Mouse (Mus musculus) kidney, adult 2 months (tissue): ENCODE measurements at regions not wholly inside any gene's neighbourhood (a gene's known extent, or its start where the extent isn't known, plus 50 kb on each side); places are given as distances from the start of the nearest gene placed in this dataset.

Source experiments
- DNase-seq: peaks from one replicate; pipeline ENCODE4 v3.0.0; 2021
- H3K27ac ChIP-seq: fragments of 200-500 bp; 2 replicates; pipeline ENCODE4 v1.5.1; 2012; ENCODE audit warnings: low read depth, low read length, control low read depth, inconsistent platforms; ENCODE audit not compliant: insufficient read depth
- H3K27me3 ChIP-seq: fragments of 200-500 bp; replicated peaks from 2 replicates; pipeline ENCODE4 v1.6.1; 2012; ENCODE audit warnings: mild to moderate bottlenecking, moderate library complexity, low read length, inconsistent platforms; ENCODE audit not compliant: control insufficient read depth, insufficient read depth
- H3K36me3 ChIP-seq: fragments of 200-500 bp; 2 replicates; pipeline ENCODE4 v1.6.1; 2012; ENCODE audit warnings: mild to moderate bottlenecking, moderate library complexity, low read length, inconsistent platforms; ENCODE audit not compliant: control insufficient read depth, insufficient read depth
- H3K4me1 ChIP-seq: fragments of 200-500 bp; 2 replicates; pipeline ENCODE4 v1.6.1; 2011; ENCODE audit warnings: low read length; ENCODE audit not compliant: control insufficient read depth, insufficient read depth
- H3K4me3 ChIP-seq: fragments of 200-500 bp; 2 replicates; pipeline ENCODE4 v1.5.1; 2011; ENCODE audit warnings: mild to moderate bottlenecking, low read depth, low read length, control low read depth; ENCODE audit not compliant: insufficient read depth
- CTCF ChIP-seq: fragments of 200-500 bp; conservative IDR thresholded peaks from 2 replicates; pipeline ENCODE4 v1.5.1; 2011; ENCODE audit warnings: low read depth, mild to moderate bottlenecking, control low read depth, low read length, moderate library complexity, mixed read lengths; ENCODE audit not compliant: insufficient read depth, insufficient read length
- POLR2A ChIP-seq: fragments of 200-500 bp; IDR thresholded peaks from one replicate; pipeline ENCODE4 v1.6.1; 2011; ENCODE audit warnings: low read depth, low read length, control low read depth
- WGBS: fragments of 180-500 bp; shearing (Covaris S2); methylation state at CpG from one replicate; pipeline ENCODE4 v1.1.7; 2018; 5-methylcytosine and 5-hydroxymethylcytosine counted together

- 69% methylated on average over 2 of the region's 2 CpGs for WGBS
- TF ChIP-seq POLR2A, result no peak
- no peak for TF ChIP-seq CTCF
- DNase-seq, result no peak
- H3K27ac ChIP-seq, result no peak overlapping the region
- H3K4me1 ChIP-seq, result no peaks in the 10 kb centered on the region
- H3K4me3 ChIP-seq, result no peak overlapping the region
- no peaks in the 10 kb centered on the region for H3K27me3 ChIP-seq
- no peaks in the 10 kb centered on the region for H3K36me3 ChIP-seq
These were observed 418.0 kb upstream of the 9430069I07Rik start for GRCm38 (mm10) chr15:34775714-34776113.

GRCm38 (mm10) chr15:34751746-34752145 lies 394.1 kb upstream of the 9430069I07Rik start:
- Histone ChIP-seq H3K27me3 (no peaks in the 10 kb centered on the region), H3K36me3 (no peaks in the 10 kb centered on the region), H3K27ac (no peak overlapping the region), H3K4me1 (no peaks in the 10 kb centered on the region), H3K4me3 (no peak overlapping the region)
- no peak for DNase-seq
- no peak for TF ChIP-seq CTCF
- 70% methylated on average over 2 of the region's 2 CpGs for WGBS

GRCm38 (mm10) chr15:34751021-34751420 lies 393.3 kb upstream of the 9430069I07Rik start:
- Histone ChIP-seq H3K4me3 (no peak overlapping the region), H3K27me3 (no peaks in the 10 kb centered on the region), H3K27ac (no peak overlapping the region), H3K36me3 (no peaks in the 10 kb centered on the region), H3K4me1 (no peaks in the 10 kb centered on the region)
- TF ChIP-seq CTCF (no peak), POLR2A (no peak)
- DNase-seq, result no peak
- WGBS, result 74% methylated on average over 2 of the region's 2 CpGs

DNA sequence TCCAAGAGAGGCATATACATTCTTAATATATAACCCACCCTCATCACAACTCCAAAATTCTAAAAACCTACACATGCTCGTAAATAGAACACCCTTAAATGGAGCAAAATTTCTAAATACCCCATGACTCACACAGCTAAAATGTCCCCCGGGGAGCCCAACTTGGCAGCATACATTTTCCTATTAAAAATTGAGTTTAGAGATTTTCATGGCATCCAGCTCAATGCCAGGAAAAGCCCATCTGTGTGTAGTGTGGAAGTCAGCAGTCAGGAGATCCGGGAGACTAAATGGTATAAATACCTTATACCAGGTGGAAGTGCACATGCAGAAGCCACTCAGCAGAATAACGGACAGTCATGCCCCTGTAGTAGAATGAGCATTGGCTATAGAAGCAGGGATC lies 389.4 kb upstream of the 9430069I07Rik start:
- Histone ChIP-seq H3K27me3 (no peaks in the 10 kb centered on the region), H3K36me3 (no peaks in the 10 kb centered on the region), H3K27ac (no peak overlapping the region), H3K4me1 (no peaks in the 10 kb centered on the region), H3K4me3 (no peak overlapping the region)
- no peak for DNase-seq
- TF ChIP-seq POLR2A (no peak), CTCF (no peak)
- 76% methylated on average over 4 of the region's 4 CpGs for WGBS

- DNase-seq, result peak; percentile 54
- peak; percentile 85 for TF ChIP-seq CTCF
- no peak for TF ChIP-seq POLR2A
- Histone ChIP-seq H3K4me1 (no peaks in the 10 kb centered on the region), H3K27me3 (no peaks in the 10 kb centered on the region), H3K36me3 (no peaks in the 10 kb centered on the region), H3K4me3 (no peak overlapping the region), H3K27ac (no peak overlapping the region)
- WGBS, result 28% methylated on average over 15 of the region's 15 CpGs
These were observed 385.6 kb upstream of the 9430069I07Rik start for GRCm38 (mm10) chr15:34743130-34743782.

DNA sequence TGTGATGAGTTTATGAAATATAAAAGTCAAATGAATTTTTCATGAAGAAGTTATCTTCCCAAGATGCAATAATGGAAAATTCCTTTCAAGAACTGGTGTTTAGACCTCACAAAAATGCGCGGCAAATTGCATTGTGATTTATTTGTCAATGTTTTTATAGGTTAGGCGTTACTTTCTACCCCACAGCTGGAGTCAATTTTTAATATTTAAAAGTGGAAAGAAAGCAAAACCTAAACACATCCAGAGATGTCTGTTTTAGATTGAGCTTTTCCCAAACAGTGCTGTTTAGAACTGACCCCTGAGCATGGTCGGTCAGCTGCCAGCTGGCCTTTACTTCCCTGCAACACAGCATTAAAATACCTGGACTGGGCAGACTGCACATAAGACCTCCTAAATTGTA lies 383.8 kb upstream of the 9430069I07Rik start:
- Histone ChIP-seq H3K36me3 (no peaks in the 10 kb centered on the region), H3K4me3 (no peak overlapping the region), H3K27me3 (no peaks in the 10 kb centered on the region), H3K27ac (no peak overlapping the region), H3K4me1 (no peaks in the 10 kb centered on the region)
- TF ChIP-seq POLR2A (no peak), CTCF (no peak)
- 84% methylated on average over 4 of the region's 4 CpGs for WGBS
- DNase-seq, result no peak
